Mouse (Mus musculus) liver, embryonic 15.5 days (tissue): ENCODE results near the gene Bud23. TPM values are rescaled to one million over a fixed set of nuclear protein-coding genes. Genes with fewer than 3 reads are reported as not detected.
"Not testable (repeated sequence)": the region's sequence is repeated elsewhere in the genome, so short reads cannot be mapped to it uniquely, and the experiment has no call there.

Source experiments
- ATAC-seq: fragments of 200-750 bp; cut with Nextera tagmentation; 2 replicates; pipeline ENCODE4 v1.8.0; 2017; ENCODE audit warnings: moderate number of reproducible peaks, mild to moderate bottlenecking, moderate library complexity; ENCODE audit not compliant: insufficient read depth
- H3K27ac ChIP-seq: fragments of 300-500 bp; sonication (generic); replicated peaks from 2 replicates; pipeline ENCODE4 v1.5.1; 2015; ENCODE audit warnings: mild to moderate bottlenecking, inconsistent platforms
- H3K27me3 ChIP-seq: fragments of 300-500 bp; sonication (generic); 2 replicates; pipeline ENCODE4 v1.6.1; 2015; ENCODE audit warnings: mild to moderate bottlenecking, inconsistent platforms
- H3K36me3 ChIP-seq: fragments of 300-500 bp; sonication (generic); replicated peaks from 2 replicates; pipeline ENCODE4 v1.6.1; 2015; ENCODE audit warnings: moderate library complexity, mild to moderate bottlenecking, inconsistent platforms
- H3K4me1 ChIP-seq: fragments of 300-500 bp; sonication (generic); replicated peaks from 2 replicates; pipeline ENCODE4 v1.6.1; 2015; ENCODE audit warnings: inconsistent platforms
- H3K4me2 ChIP-seq: fragments of 300-500 bp; sonication (generic); 2 replicates; pipeline ENCODE4 v1.6.1; 2015; ENCODE audit warnings: moderate library complexity, mild to moderate bottlenecking, inconsistent platforms
- H3K4me3 ChIP-seq: fragments of 300-500 bp; sonication (generic); replicated peaks from 2 replicates; pipeline ENCODE4 v1.5.1; 2015; ENCODE audit warnings: mild to moderate bottlenecking, inconsistent platforms
- H3K9ac ChIP-seq: fragments of 300-500 bp; sonication (generic); 2 replicates; pipeline ENCODE4 v1.6.1; 2015; ENCODE audit warnings: moderate library complexity, mild to moderate bottlenecking, inconsistent platforms
- H3K9me3 ChIP-seq: fragments of 300-500 bp; sonication (generic); replicated peaks from 2 replicates; pipeline ENCODE4 v1.6.1; 2016; ENCODE audit warnings: inconsistent platforms
- WGBS: fragments of 180-500 bp; shearing (Covaris S2); methylation state at CpG from one replicate; pipeline ENCODE4 v1.1.7; 2015; ENCODE audit warnings: mixed read lengths; ENCODE audit not compliant: insufficient replicate concordance; 5-methylcytosine and 5-hydroxymethylcytosine counted together
- polyA plus RNA-seq: library from polyadenylated mRNA; unstranded; fragments of >200 nt; fragmentation: Nextera tagmentation; extraction: Ambion mirVana; gene quantifications from 2 replicates; pipeline ENCODE4 v1.2.1, GENCODE M21; 2015

Bud23 gene
- polyA plus RNA-seq = 52.7 and 56.4 TPM in 2 replicates

DNA sequence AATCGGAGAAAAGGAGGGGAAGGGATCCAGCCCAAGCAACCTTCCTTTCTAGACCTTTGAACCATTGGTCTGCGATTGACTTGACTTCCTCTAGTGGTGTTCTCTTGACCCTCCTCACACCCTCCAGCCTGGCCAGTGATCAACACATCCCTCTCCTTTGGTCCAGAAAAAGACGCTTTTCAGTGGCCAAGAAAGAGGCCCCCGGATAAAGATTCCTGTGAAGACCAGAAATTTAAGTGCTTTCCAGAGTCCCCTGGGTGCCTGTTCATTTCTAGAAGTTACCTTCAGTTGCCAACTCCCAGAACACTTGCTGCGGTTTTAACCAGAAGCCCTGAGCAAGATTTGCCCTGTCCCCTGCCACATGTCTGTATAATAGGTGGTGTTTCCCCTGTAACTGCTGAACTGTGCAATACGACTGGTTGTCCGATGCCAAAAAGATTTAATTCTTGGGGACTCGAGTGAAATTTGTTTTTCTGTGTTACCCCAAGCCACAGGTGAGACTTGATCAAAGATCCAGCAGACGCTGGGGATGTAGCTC is at the start of gene Bud23:
Bud23 (minus strand) TSS at position 51 of the 538 bp plus-strand sequence.
- H3K4me3 ChIP-seq = peak within 1 kb of the TSS; percentile 94
- H3K36me3 ChIP-seq = peaks cover 31% of the 10 kb centered on the region
- H3K27ac ChIP-seq = peak within 1 kb of the TSS; percentile 66
- H3K9ac ChIP-seq = peak within 1 kb of the TSS; percentile 86
- H3K4me1 ChIP-seq = peaks cover 28% of the 10 kb centered on the region
- H3K4me2 ChIP-seq = peak within 1 kb of the TSS; percentile 97
- H3K27me3 ChIP-seq, H3K9me3 ChIP-seq, ATAC-seq: not testable (repeated sequence)
- 55% methylated on average over 9 of the region's 9 CpGs for WGBS

DNA sequence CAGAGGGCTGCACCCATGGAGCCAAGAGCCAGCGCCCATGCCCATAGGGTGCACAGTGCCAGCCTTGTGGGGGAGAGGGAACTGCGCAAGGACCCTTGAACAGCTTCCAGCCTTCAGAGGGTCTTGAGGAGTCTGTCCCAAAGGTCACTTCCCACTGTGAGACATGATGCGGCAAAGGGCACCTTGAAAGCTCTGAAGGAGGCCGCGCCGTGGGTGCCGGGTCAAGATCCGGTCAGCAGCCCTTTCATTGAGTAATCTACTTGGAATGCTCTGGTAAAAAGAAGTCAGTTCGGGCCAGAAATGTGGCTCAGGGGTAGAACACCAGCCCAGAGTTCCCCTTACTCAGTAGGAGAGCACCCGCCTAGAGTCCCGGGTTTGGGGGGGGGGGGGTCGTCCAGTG is 49.0 kb upstream of the Bud23 start:
- no peak overlapping the region for H3K9ac ChIP-seq
- 73% methylated on average over 12 of the region's 12 CpGs for WGBS
- peaks cover 33% of the 10 kb centered on the region for H3K27me3 ChIP-seq
- no peaks in the 10 kb centered on the region for H3K9me3 ChIP-seq
- H3K27ac ChIP-seq = no peak overlapping the region
- H3K4me1 ChIP-seq = peaks cover 13% of the 10 kb centered on the region; the same call in 1 of the 2 replicates
- H3K4me3 ChIP-seq = no peak overlapping the region
- H3K36me3 ChIP-seq = no peaks in the 10 kb centered on the region
- ATAC-seq = no peak
- H3K4me2 ChIP-seq = no peak overlapping the region

DNA sequence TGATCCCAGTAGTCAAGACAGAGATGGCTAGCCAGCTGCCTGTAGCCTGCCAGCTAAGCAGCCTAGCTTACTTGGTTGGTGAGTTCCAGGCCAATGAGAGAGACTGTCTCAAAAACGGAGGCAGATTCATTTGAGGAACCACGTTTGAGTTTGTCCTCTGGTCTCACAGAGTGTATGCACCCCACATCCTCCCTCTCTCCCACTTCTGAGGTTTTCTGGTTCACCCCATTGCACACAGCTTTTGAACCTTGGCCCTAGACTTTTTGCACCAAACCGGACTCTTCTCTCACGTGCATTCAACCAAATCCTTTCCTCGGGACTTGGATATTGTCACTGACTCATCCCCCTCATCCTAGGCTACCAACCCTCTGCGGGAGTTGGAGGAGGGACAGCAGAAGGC is 45.2 kb upstream of the Bud23 start:
- Histone ChIP-seq H3K27me3 (peaks cover 71% of the 10 kb centered on the region), H3K9me3 (no peaks in the 10 kb centered on the region), H3K4me3 (no peak overlapping the region), H3K4me1 (peaks cover 18% of the 10 kb centered on the region; the same call in 1 of the 2 replicates), H3K36me3 (no peaks in the 10 kb centered on the region), H3K4me2 (no peak overlapping the region), H3K9ac (no peak overlapping the region), H3K27ac (no peak overlapping the region)
- ATAC-seq = no peak
- WGBS = 45% methylated on average over 6 of the region's 6 CpGs

GRCm38 (mm10) chr5:135109426-135109825 is 44.7 kb upstream of the Bud23 start:
- WGBS = 60% methylated on average over 3 of the region's 3 CpGs
- Histone ChIP-seq H3K9ac (no peak overlapping the region), H3K9me3 (no peaks in the 10 kb centered on the region), H3K4me2 (no peak overlapping the region), H3K4me1 (peaks cover 18% of the 10 kb centered on the region; the same call in 1 of the 2 replicates), H3K27ac (no peak overlapping the region), H3K27me3 (peaks cover 75% of the 10 kb centered on the region), H3K4me3 (no peak overlapping the region), H3K36me3 (no peaks in the 10 kb centered on the region)
- ATAC-seq = no peak

DNA sequence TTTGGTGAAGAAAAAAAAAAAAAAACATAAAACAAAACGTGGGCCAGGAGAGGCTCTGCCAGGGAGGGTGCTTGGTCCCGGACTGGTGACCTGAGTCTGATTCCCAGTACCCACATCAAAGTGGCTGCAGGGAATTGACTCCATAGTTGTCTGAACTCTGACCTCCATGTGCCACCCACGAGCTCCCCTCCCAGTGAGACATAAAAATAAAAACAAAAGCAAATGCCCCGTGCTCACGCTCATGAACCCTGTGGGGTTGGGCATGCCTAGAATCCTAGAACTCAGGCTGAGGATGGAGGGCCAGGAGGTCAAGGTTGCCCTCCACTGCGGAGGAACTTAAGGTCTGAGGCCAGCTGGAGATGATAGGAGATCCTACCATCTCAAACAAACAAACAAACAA is 44.3 kb upstream of the Bud23 start:
- no peaks in the 10 kb centered on the region for H3K9me3 ChIP-seq
- no peak for ATAC-seq
- no peak overlapping the region for H3K4me3 ChIP-seq
- H3K27ac ChIP-seq = no peak overlapping the region
- H3K27me3 ChIP-seq = peaks cover 78% of the 10 kb centered on the region
- peaks cover 18% of the 10 kb centered on the region; the same call in 1 of the 2 replicates for H3K4me1 ChIP-seq
- 44% methylated on average over 6 of the region's 6 CpGs for WGBS
- H3K36me3 ChIP-seq = no peaks in the 10 kb centered on the region
- H3K9ac ChIP-seq = no peak overlapping the region
- H3K4me2 ChIP-seq = peak overlapping the region; percentile 43; the same call in 1 of the 2 replicates

GRCm38 (mm10) chr5:135107521-135108501 is 43.1 kb upstream of the Bud23 start:
- Histone ChIP-seq H3K9me3 (no peaks in the 10 kb centered on the region), H3K27me3 (peaks cover 73% of the 10 kb centered on the region), H3K4me1 (peaks cover 18% of the 10 kb centered on the region; the same call in 1 of the 2 replicates), H3K9ac (peak overlapping the region; percentile 40; the same call in 1 of the 2 replicates), H3K36me3 (no peaks in the 10 kb centered on the region), H3K4me2 (peak overlapping the region; percentile 67), H3K4me3 (peak overlapping the region; percentile 52), H3K27ac (peak overlapping the region; percentile 60)
- peak; percentile 75 for ATAC-seq
- WGBS = 8% methylated on average over 40 of the region's 40 CpGs

- Histone ChIP-seq H3K4me3 (peak overlapping the region; percentile 52), H3K36me3 (no peaks in the 10 kb centered on the region), H3K4me1 (peaks cover 18% of the 10 kb centered on the region; the same call in 1 of the 2 replicates), H3K9me3 (no peaks in the 10 kb centered on the region), H3K9ac (peak overlapping the region; percentile 40; the same call in 1 of the 2 replicates), H3K27ac (peak overlapping the region; percentile 38; the same call in 1 of the 2 replicates), H3K27me3 (peaks cover 73% of the 10 kb centered on the region), H3K4me2 (peak overlapping the region; percentile 67)
- WGBS = under 1% methylated on average over 48 of the region's 48 CpGs
- ATAC-seq = peak; percentile 58
Measured at GRCm38 (mm10) chr5:135106758-135107256, 42.0 kb upstream of the Bud23 start.

GRCm38 (mm10) chr5:135103999-135104660 is 39.4 kb upstream of the Bud23 start:
- Histone ChIP-seq H3K27ac (no peak overlapping the region), H3K9ac (no peak overlapping the region), H3K36me3 (no peaks in the 10 kb centered on the region), H3K4me1 (peaks cover 11% of the 10 kb centered on the region; the same call in 1 of the 2 replicates), H3K4me3 (no peak overlapping the region), H3K4me2 (no peak overlapping the region), H3K9me3 (no peaks in the 10 kb centered on the region), H3K27me3 (peaks cover 48% of the 10 kb centered on the region)
- no peak for ATAC-seq
- WGBS = 51% methylated on average over 11 of the region's 11 CpGs

DNA sequence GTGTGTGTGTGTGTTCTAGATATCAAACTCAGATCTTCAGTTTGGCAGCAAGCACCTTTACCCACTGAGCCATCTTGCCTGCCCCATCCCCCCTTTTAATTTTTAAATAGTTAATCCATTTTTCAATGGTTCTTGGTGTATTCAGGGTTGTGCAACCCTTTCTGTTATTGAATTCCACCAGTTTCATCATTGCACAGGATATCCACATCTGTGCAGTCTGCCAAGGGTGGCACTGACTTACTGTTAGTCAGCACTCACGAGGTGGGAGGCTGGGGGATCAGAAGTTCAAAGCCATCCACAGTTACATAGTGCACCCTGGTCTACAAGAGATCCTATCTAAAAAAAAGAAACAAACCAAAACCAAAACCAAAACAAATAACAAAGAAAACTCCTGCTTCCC is 36.2 kb upstream of the Bud23 start:
- 23% methylated on average over 1 of the region's 1 CpGs for WGBS
- Histone ChIP-seq H3K4me1 (no peaks in the 10 kb centered on the region), H3K4me2 (no peak overlapping the region), H3K27ac (no peak overlapping the region), H3K36me3 (no peaks in the 10 kb centered on the region), H3K4me3 (no peak overlapping the region), H3K9ac (no peak overlapping the region), H3K9me3 (no peaks in the 10 kb centered on the region), H3K27me3 (peaks cover 17% of the 10 kb centered on the region)
- no peak for ATAC-seq

DNA sequence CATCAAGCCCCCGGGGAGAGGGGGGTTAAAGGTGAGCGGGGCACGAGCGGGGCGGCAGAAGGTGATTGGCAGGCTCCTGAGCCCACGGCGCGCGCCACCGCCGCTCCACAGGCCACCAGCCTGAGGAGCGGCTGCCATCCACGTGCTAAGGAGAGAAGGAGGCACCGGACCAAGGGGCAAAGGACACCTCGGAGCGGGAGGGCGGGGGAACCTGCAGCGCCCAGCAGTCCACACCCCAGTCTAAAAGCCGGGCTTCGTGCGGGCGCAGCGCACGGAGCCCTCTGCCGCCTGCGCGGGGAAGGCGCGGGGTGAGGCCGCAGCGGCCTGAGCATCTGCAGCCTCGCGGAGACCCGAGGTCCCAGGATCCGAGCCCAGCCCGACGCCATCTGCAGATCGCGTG is 24.9 kb upstream of the Bud23 start, which contains the start of gene Mlxipl:
Mlxipl (plus strand) TSS at position 238 of the 400 bp plus-strand sequence.
- no peak for ATAC-seq
- H3K4me2 ChIP-seq = peak within 1 kb of the TSS; percentile 23; the same call in 1 of the 2 replicates

More for the DNA sequence above, 24.9 kb upstream of the Bud23 start, which contains the start of gene Mlxipl:
- WGBS = 5% methylated on average over 39 of the region's 39 CpGs
- Histone ChIP-seq H3K4me3 (no peak within 1 kb of the TSS), H3K27ac (no peak within 1 kb of the TSS), H3K9ac (no peak within 1 kb of the TSS), H3K4me1 (no peaks in the 10 kb centered on the region), H3K27me3 (peaks cover 68% of the 10 kb centered on the region), H3K36me3 (no peaks in the 10 kb centered on the region), H3K9me3 (no peaks in the 10 kb centered on the region)
